Mouse (Mus musculus): ENCODE results near the gene Gpatch2. TPM values are rescaled to one million over a fixed set of nuclear protein-coding genes. Genes with fewer than 3 reads are reported as not detected.

Gpatch2 gene
- polyA plus RNA-seq, 1 experiment from 2014 or later = 27.2 TPM

- Histone ChIP-seq H3K9me3 (no peaks in the 10 kb centered on the region), H3K36me3 (replicated peaks) (no peaks in the 10 kb centered on the region), H3K4me3 (no peak overlapping the region), H3K4me1 (peaks cover 29% of the 10 kb centered on the region), H3K27me3 (ENCODE audit: poor library complexity, severe bottlenecking) (no peaks in the 10 kb centered on the region), H3K27ac (no peak overlapping the region)
- no peak for DNase-seq (ENCODE audit: extremely low spot score, low spot score)
- WGBS = 89% methylated on average over 10 of the region's 10 CpGs
These were observed 55.3 kb downstream of the Gpatch2 start for GRCm38 (mm10) chr1:187270318-187271247.

GRCm38 (mm10) chr1:187277324-187277723 is 62.0 kb downstream of the Gpatch2 start:
- no peak for DNase-seq (ENCODE audit: extremely low spot score, low spot score)
- 84% methylated on average over 9 of the region's 9 CpGs for WGBS
- no peaks in the 10 kb centered on the region for H3K36me3 ChIP-seq (replicated peaks)
- no peaks in the 10 kb centered on the region for H3K9me3 ChIP-seq
- H3K4me1 ChIP-seq = peaks cover 22% of the 10 kb centered on the region
- no peaks in the 10 kb centered on the region for H3K27me3 ChIP-seq (ENCODE audit: poor library complexity, severe bottlenecking)
- no peak overlapping the region for H3K27ac ChIP-seq
- no peak overlapping the region for H3K4me3 ChIP-seq

GRCm38 (mm10) chr1:187278472-187278871 is 63.2 kb downstream of the Gpatch2 start:
- Histone ChIP-seq H3K9me3 (no peaks in the 10 kb centered on the region), H3K27ac (no peak overlapping the region), H3K4me1 (peaks cover 25% of the 10 kb centered on the region), H3K36me3 (replicated peaks) (no peaks in the 10 kb centered on the region), H3K4me3 (no peak overlapping the region), H3K27me3 (ENCODE audit: poor library complexity, severe bottlenecking) (no peaks in the 10 kb centered on the region)
- no peak for DNase-seq (ENCODE audit: extremely low spot score, low spot score)
- WGBS = 95% methylated on average over 5 of the region's 5 CpGs

- H3K4me3 ChIP-seq = no peak overlapping the region
- 86% methylated on average over 4 of the region's 4 CpGs for WGBS
- no peaks in the 10 kb centered on the region for H3K27me3 ChIP-seq (ENCODE audit: poor library complexity, severe bottlenecking)
- DNase-seq (ENCODE audit: extremely low spot score, low spot score) = no peak
- no peaks in the 10 kb centered on the region for H3K36me3 ChIP-seq (replicated peaks)
- H3K9me3 ChIP-seq = no peaks in the 10 kb centered on the region
- H3K4me1 ChIP-seq = peaks cover 25% of the 10 kb centered on the region
- H3K27ac ChIP-seq = no peak overlapping the region
These were observed 64.5 kb downstream of the Gpatch2 start for GRCm38 (mm10) chr1:187279776-187280175.

GRCm38 (mm10) chr1:187282321-187282720 is 67.0 kb downstream of the Gpatch2 start:
- H3K4me3 ChIP-seq = no peak overlapping the region
- H3K4me1 ChIP-seq = peaks cover 23% of the 10 kb centered on the region
- no peaks in the 10 kb centered on the region for H3K27me3 ChIP-seq (ENCODE audit: poor library complexity, severe bottlenecking)
- WGBS = 62% methylated on average over 3 of the region's 3 CpGs
- DNase-seq (ENCODE audit: extremely low spot score, low spot score) = no peak
- H3K9me3 ChIP-seq = no peaks in the 10 kb centered on the region
- no peaks in the 10 kb centered on the region for H3K36me3 ChIP-seq (replicated peaks)
- no peak overlapping the region for H3K27ac ChIP-seq

- WGBS = 90% methylated on average over 6 of the region's 6 CpGs
These were observed 67.5 kb downstream of the Gpatch2 start for GRCm38 (mm10) chr1:187282804-187283203.

GRCm38 (mm10) chr1:187285735-187286134 is 70.4 kb downstream of the Gpatch2 start:
- no peaks in the 10 kb centered on the region for H3K9me3 ChIP-seq
- no peak for DNase-seq (ENCODE audit: extremely low spot score, low spot score)
- H3K36me3 ChIP-seq (replicated peaks) = no peaks in the 10 kb centered on the region
- H3K4me3 ChIP-seq = no peak overlapping the region
- no peak overlapping the region for H3K27ac ChIP-seq
- no peaks in the 10 kb centered on the region for H3K27me3 ChIP-seq (ENCODE audit: poor library complexity, severe bottlenecking)
- WGBS = 89% methylated on average over 8 of the region's 8 CpGs
- peaks cover 18% of the 10 kb centered on the region for H3K4me1 ChIP-seq

More at GRCm38 (mm10) chr1:187282804-187283203, 67.5 kb downstream of the Gpatch2 start:
- no peak overlapping the region for H3K4me3 ChIP-seq
- H3K9me3 ChIP-seq = no peaks in the 10 kb centered on the region
- no peak overlapping the region for H3K27ac ChIP-seq
- peaks cover 22% of the 10 kb centered on the region for H3K4me1 ChIP-seq
- H3K27me3 ChIP-seq (ENCODE audit: poor library complexity, severe bottlenecking) = no peaks in the 10 kb centered on the region
- DNase-seq (ENCODE audit: extremely low spot score, low spot score) = no peak
- no peaks in the 10 kb centered on the region for H3K36me3 ChIP-seq (replicated peaks)

GRCm38 (mm10) chr1:187286411-187286810 is 71.1 kb downstream of the Gpatch2 start:
- no peak for DNase-seq (ENCODE audit: extremely low spot score, low spot score)
- WGBS = 89% methylated on average over 4 of the region's 4 CpGs
- no peaks in the 10 kb centered on the region for H3K36me3 ChIP-seq (replicated peaks)
- H3K4me3 ChIP-seq = no peak overlapping the region
- H3K9me3 ChIP-seq = no peaks in the 10 kb centered on the region
- H3K27ac ChIP-seq = no peak overlapping the region
- no peaks in the 10 kb centered on the region for H3K27me3 ChIP-seq (ENCODE audit: poor library complexity, severe bottlenecking)
- H3K4me1 ChIP-seq = peaks cover 11% of the 10 kb centered on the region

- no peak overlapping the region for H3K4me3 ChIP-seq
- H3K4me1 ChIP-seq = peaks cover 7% of the 10 kb centered on the region; the same call in 1 of the 2 replicates
- WGBS = 88% methylated on average over 3 of the region's 3 CpGs
- DNase-seq (ENCODE audit: extremely low spot score, low spot score) = no peak
- H3K27ac ChIP-seq = no peak overlapping the region
- no peaks in the 10 kb centered on the region for H3K9me3 ChIP-seq
- H3K27me3 ChIP-seq (ENCODE audit: poor library complexity, severe bottlenecking) = no peaks in the 10 kb centered on the region
- no peaks in the 10 kb centered on the region for H3K36me3 ChIP-seq (replicated peaks)
These were observed 71.6 kb downstream of the Gpatch2 start for GRCm38 (mm10) chr1:187286924-187287323.

- H3K36me3 ChIP-seq (replicated peaks) = no peaks in the 10 kb centered on the region
- H3K27me3 ChIP-seq (ENCODE audit: poor library complexity, severe bottlenecking) = no peaks in the 10 kb centered on the region
- DNase-seq (ENCODE audit: extremely low spot score, low spot score) = no peak
- no peaks in the 10 kb centered on the region for H3K9me3 ChIP-seq
- H3K4me3 ChIP-seq = no peak overlapping the region
- no peaks in the 10 kb centered on the region for H3K4me1 ChIP-seq
- whole genome bisulfite sequencing = 91% methylated on average over 7 of the region's 7 CpGs
- no peak overlapping the region for H3K27ac ChIP-seq
These were observed 74.9 kb downstream of the Gpatch2 start for GRCm38 (mm10) chr1:187290186-187290585.

GRCm38 (mm10) chr1:187291480-187292394 is 76.4 kb downstream of the Gpatch2 start:
- H3K27ac ChIP-seq = no peak overlapping the region
- no peaks in the 10 kb centered on the region for H3K9me3 ChIP-seq
- H3K4me3 ChIP-seq = no peak overlapping the region
- no peak for DNase-seq (ENCODE audit: extremely low spot score, low spot score)
- H3K27me3 ChIP-seq (ENCODE audit: poor library complexity, severe bottlenecking) = no peaks in the 10 kb centered on the region
- WGBS = 91% methylated on average over 10 of the region's 10 CpGs
- no peaks in the 10 kb centered on the region for H3K4me1 ChIP-seq
- no peaks in the 10 kb centered on the region for H3K36me3 ChIP-seq (replicated peaks)

- H3K27me3 ChIP-seq (ENCODE audit: poor library complexity, severe bottlenecking) = no peaks in the 10 kb centered on the region
- H3K27ac ChIP-seq = no peak overlapping the region
- DNase-seq (ENCODE audit: extremely low spot score, low spot score) = no peak
- no peaks in the 10 kb centered on the region for H3K4me1 ChIP-seq
- WGBS = 89% methylated on average over 3 of the region's 3 CpGs
- H3K36me3 ChIP-seq (replicated peaks) = no peaks in the 10 kb centered on the region
- H3K9me3 ChIP-seq = no peaks in the 10 kb centered on the region
- no peak overlapping the region for H3K4me3 ChIP-seq
These were observed 77.1 kb downstream of the Gpatch2 start for GRCm38 (mm10) chr1:187292395-187292749.

GRCm38 (mm10) chr1:187293233-187293632 is 77.9 kb downstream of the Gpatch2 start:
- DNase-seq (ENCODE audit: extremely low spot score, low spot score) = no peak
- no peak overlapping the region for H3K27ac ChIP-seq
- no peaks in the 10 kb centered on the region for H3K9me3 ChIP-seq
- WGBS = 91% methylated on average over 3 of the region's 3 CpGs
- no peaks in the 10 kb centered on the region for H3K27me3 ChIP-seq (ENCODE audit: poor library complexity, severe bottlenecking)
- H3K4me3 ChIP-seq = no peak overlapping the region
- no peaks in the 10 kb centered on the region for H3K4me1 ChIP-seq
- H3K36me3 ChIP-seq (replicated peaks) = no peaks in the 10 kb centered on the region

Measured in forebrain, embryonic 10.5 days (tissue).